Mouse (Mus musculus) mouse trophoblast stem cell (cell line): ENCODE data around the gene 4930539E08Rik.

Source experiments
- in situ Hi-C, 2 experiments: fragments of 300-500 bp; cut with MseI, MboI; formaldehyde crosslinking; loops; 2 replicates in 1 of 2; 3 replicates in 1 of 2; pipeline ENCODE4 v1.15.1; 2025

The 4930539E08Rik gene

DNA sequence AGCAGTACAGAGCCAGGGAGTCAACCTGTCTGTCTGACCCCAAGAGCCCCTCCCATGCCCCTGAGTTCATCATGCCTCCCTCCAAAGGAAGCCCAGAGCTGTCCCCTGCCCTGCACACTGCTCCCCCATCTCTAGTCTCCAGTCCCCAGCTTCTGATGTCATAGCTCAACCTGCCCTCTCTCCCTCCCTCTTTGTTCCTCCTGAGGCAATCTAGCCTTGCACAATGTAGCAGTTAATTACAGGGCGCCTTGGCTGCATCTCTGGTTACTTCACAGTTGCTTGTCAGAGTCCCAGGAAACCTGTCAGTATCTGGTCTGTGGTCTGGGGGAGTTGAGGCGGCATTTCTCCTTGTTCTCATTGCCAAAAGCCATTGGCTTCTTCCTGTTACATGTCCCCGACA, 59.1 kb downstream of the 4930539E08Rik start:
- in situ Hi-C loops, result no loop called here

DNA sequence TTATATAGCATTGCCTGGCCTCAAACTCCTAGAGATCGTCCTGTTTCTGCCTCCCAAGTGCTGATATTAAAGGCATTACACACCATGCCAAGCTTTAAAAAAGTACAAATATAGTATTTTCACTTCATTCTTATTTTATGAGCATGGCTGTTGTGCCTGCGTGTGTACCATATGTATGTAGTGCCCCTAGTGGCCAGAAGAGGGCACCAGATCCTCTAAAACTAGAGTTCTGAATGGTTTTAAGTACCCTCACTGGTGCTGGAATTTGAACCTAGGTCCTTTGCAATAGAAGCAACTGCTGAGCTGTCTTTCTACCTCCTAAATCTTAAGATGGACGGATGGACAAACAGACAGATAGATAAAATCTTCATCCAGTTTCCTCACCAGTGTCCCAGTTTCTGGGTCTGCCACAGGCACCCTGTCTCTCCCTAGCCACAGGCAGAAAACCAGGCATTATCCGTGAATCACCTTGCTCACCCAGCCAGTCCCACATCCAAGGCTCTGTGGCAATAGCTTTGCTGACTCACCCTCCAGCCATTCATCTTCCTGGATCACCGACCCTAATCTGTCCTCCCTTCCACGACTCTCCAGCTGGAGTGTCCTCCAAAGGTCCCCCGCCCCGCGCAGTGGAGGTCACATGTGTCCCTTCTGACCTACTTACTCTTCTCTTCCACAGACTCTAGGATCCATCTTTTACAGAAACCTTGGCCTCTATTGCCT, 59.8 kb downstream of the 4930539E08Rik start:
- in situ Hi-C loops, result no loop called here

DNA sequence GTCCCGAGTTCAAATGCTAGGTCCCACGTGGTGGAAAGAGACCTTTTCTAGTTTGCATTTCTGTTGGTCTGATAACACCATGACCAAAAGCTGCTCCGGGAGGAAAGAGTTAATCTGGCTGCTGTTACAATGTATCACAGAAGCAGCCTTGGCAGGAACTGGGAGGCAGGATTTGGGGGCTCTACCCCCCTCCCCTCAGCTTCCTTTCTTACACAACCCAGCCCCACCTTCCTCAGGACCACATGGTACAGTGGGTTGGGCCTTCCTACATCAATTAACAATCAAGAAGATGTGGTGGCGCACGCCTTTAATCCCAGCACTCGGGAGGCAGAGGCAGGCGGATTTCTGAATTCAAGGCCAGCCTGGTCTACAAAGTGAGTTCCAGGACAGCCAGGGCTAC, 60.7 kb downstream of the 4930539E08Rik start:
- in situ Hi-C loops, result no loop called here

DNA sequence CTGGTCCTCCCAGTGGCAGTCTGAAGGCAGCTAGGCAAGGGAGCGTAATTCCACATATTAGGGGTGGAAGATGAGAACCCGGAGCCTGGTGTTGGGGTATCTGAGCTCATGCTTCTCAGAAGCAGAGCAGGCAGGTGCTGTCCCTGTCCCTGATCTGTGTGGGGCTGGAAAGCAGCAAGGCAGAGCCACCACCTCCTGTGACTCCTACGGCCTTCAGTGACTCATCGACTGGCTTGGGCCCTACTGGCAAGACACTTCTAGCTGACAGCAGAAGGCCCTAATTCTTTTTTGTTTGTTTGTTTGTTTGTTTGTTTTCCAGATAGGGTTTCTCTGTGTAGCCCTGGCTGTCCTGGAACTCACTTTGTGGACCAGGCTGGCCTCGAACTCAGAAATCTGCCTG, 64.6 kb downstream of the 4930539E08Rik start:
- in situ Hi-C loops, result no loop called here

DNA sequence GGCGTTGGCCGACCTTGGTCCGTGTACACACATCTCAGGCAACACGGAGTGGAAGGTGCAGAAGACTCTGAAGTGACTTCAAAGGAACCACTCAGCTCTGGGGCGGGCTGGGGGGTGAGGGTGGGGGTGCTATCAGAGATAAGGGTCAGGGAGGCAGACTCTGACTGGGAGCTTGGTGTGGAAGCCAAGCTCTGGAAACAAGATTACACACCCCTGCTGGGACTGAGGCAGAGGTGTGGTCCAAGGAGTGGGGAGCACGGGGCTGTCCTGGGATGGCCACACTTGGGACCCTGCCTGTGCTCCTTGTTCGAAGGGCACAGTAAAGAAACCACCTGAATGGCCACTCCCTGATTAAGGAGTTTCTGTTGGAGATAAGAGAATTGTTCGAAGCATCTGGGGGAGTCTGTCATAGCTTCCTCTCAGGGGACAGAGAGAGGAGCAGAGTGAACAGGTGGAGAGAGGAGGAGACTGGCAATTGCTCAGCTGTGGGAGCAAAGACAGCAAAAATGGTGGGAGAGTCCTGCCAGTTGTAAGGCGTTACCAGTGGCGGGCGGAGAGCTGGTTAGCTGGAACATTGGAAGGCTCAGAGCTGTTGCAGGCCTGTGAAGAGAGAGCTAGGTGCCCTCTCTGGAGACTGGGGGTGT, 68.0 kb downstream of the 4930539E08Rik start:
- in situ Hi-C loops, result no loop called here
